Mouse (Mus musculus): Measurements from ENCODE around the gene Josd2.

DNA sequence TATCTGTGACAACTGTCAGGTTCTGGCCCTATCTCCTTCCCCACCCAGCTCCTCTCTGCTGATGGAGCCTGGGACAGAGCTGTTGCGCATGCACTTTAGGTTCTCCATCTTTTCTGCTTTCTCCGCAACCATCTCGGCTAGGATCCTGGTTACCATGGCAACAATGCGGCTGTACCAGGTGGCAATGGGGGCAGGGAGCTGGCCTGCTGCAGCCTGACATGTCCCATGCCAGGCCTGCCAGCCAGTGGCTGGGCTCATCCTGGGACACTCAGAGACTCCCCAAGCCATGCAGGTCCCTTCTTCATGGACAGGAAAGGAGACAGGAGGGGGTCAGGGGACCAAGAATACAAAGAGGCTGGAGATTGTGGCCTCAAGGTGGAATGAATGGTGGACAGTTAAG is 3.3 kb upstream of the Josd2 start:
- TF ChIP-seq CTCF (conservative IDR thresholded peaks at IDR 0.05; ENCODE audit: insufficient read depth, insufficient read length, low read depth, low read length) (no peak), POLR2A (IDR thresholded peaks at IDR 0.05; ENCODE audit: low read depth, low read length) (no peak)
